Mouse (Mus musculus) liver, postnatal 0 days (tissue): ENCODE data around the gene Acly. TPM values are rescaled to one million over a fixed set of nuclear protein-coding genes. Genes with fewer than 3 reads are reported as not detected.
A peak's percentile ranks its signal among the peaks of the same experiment; 100 is the strongest.

Experiments
- ATAC-seq: fragments of 200-750 bp; cut with Nextera tagmentation; 2 replicates; pipeline ENCODE4 v1.8.0; 2017; ENCODE audit warnings: mild to moderate bottlenecking, moderate library complexity
- DNase-seq: peaks from one replicate; pipeline ENCODE4 v3.0.0-alpha.2; 2016
- H3K27ac ChIP-seq: fragments of 300-500 bp; sonication (generic); 2 replicates; pipeline ENCODE4 v1.5.1; 2014; ENCODE audit warnings: antibody characterized with exemption, moderate library complexity, mild to moderate bottlenecking, low read depth
- H3K27me3 ChIP-seq: fragments of 300-500 bp; sonication (generic); 2 replicates; pipeline ENCODE4 v1.6.1; 2014; ENCODE audit warnings: low read length, control low read depth, mixed read lengths; ENCODE audit not compliant: insufficient read depth
- H3K36me3 ChIP-seq: fragments of 300-500 bp; sonication (generic); replicated peaks from 2 replicates; pipeline ENCODE4 v1.6.1; 2014; ENCODE audit warnings: mild to moderate bottlenecking, control low read depth, low read length, moderate library complexity, mixed read lengths; ENCODE audit not compliant: insufficient read depth
- H3K4me1 ChIP-seq: fragments of 300-500 bp; sonication (generic); 2 replicates; pipeline ENCODE4 v1.6.1; 2014; ENCODE audit warnings: antibody characterized with exemption, mild to moderate bottlenecking, control low read depth; ENCODE audit not compliant: insufficient read depth
- H3K4me2 ChIP-seq: fragments of 300-500 bp; sonication (generic); 2 replicates; pipeline ENCODE4 v1.6.1; 2014; ENCODE audit warnings: low read depth, mild to moderate bottlenecking, low read length, moderate library complexity, mixed read lengths
- H3K4me3 ChIP-seq: fragments of 300-500 bp; sonication (generic); 2 replicates; pipeline ENCODE4 v1.5.1; 2014; ENCODE audit warnings: low read depth, low read length
- H3K9ac ChIP-seq: fragments of 300-500 bp; sonication (generic); replicated peaks from 2 replicates; pipeline ENCODE4 v1.6.1; 2014; ENCODE audit warnings: mild to moderate bottlenecking, moderate library complexity
- H3K9me3 ChIP-seq: fragments of 300-500 bp; sonication (generic); 2 replicates; pipeline ENCODE4 v1.6.1; 2016; ENCODE audit warnings: mild to moderate bottlenecking, control low read depth, low read length, mixed read lengths
- CTCF ChIP-seq: sonication (generic); IDR thresholded peaks from 2 replicates; pipeline ENCODE4 v1.5.1; 2016; ENCODE audit warnings: antibody characterized with exemption, low read depth
- EP300 ChIP-seq: IDR thresholded peaks from 2 replicates; pipeline ENCODE4 v1.6.1; 2016; ENCODE audit warnings: antibody characterized with exemption, low read depth, mild to moderate bottlenecking
- WGBS: fragments of 180-500 bp; shearing (Covaris S2); extraction: QIAGEN DNeasy Blood & Tissue Kit; methylation state at CpG from one replicate; pipeline ENCODE4 v1.1.7; 2014; ENCODE audit not compliant: insufficient replicate concordance; 5-methylcytosine and 5-hydroxymethylcytosine counted together
- polyA plus RNA-seq: library from polyadenylated mRNA; unstranded; fragments of >200 nt; fragmentation: Nextera tagmentation; extraction: Ambion mirVana; gene quantifications from 2 replicates; pipeline ENCODE4 v1.2.1, GENCODE M21; 2015

The Acly gene
- polyA plus RNA-seq, 1 experiment from 2014 or later = 29.8 TPM

- Histone ChIP-seq H3K4me3 (no peak overlapping the region), H3K9me3 (no peaks in the 10 kb centered on the region), H3K4me1 (no peaks in the 10 kb centered on the region), H3K27ac (no peak overlapping the region), H3K4me2 (no peak overlapping the region), H3K27me3 (no peaks in the 10 kb centered on the region), H3K9ac (no peak overlapping the region), H3K36me3 (peaks cover 74% of the 10 kb centered on the region)
- ATAC-seq (no peak), DNase-seq (no peak)
- WGBS = 87% methylated on average over 12 of the region's 12 CpGs
- TF ChIP-seq CTCF (no peak), EP300 (no peak)
These were observed 34.0 kb downstream of the Acly start for GRCm38 (mm10) chr11:100493771-100494170.

- no peak for TF ChIP-seq EP300
- peak; percentile 57 for TF ChIP-seq CTCF
- Histone ChIP-seq H3K27ac (no peak overlapping the region), H3K4me3 (no peak overlapping the region), H3K4me1 (no peaks in the 10 kb centered on the region), H3K9me3 (no peaks in the 10 kb centered on the region), H3K36me3 (peaks cover 62% of the 10 kb centered on the region), H3K27me3 (no peaks in the 10 kb centered on the region), H3K4me2 (no peak overlapping the region), H3K9ac (no peak overlapping the region)
- DNase-seq (no peak), ATAC-seq (no peak)
- WGBS = 80% methylated on average over 6 of the region's 6 CpGs
These were observed 36.8 kb downstream of the Acly start for GRCm38 (mm10) chr11:100490951-100491350.

GRCm38 (mm10) chr11:100485801-100486538 lies 41.8 kb downstream of the Acly start:
- 77% methylated on average over 8 of the region's 8 CpGs for WGBS
- no peak for DNase-seq
- no peaks in the 10 kb centered on the region for H3K4me1 ChIP-seq
- H3K9me3 ChIP-seq = no peaks in the 10 kb centered on the region
- H3K27me3 ChIP-seq = no peaks in the 10 kb centered on the region
- TF ChIP-seq CTCF (peak; percentile 73), EP300 (no peak)
- H3K9ac ChIP-seq = no peak overlapping the region
- H3K4me2 ChIP-seq = no peak overlapping the region
- ATAC-seq = no peak
- H3K4me3 ChIP-seq = no peak overlapping the region
- H3K27ac ChIP-seq = no peak overlapping the region
- H3K36me3 ChIP-seq = peaks cover 68% of the 10 kb centered on the region

GRCm38 (mm10) chr11:100484461-100484860 lies 43.3 kb downstream of the Acly start:
- peaks cover 69% of the 10 kb centered on the region for H3K36me3 ChIP-seq
- ATAC-seq (no peak), DNase-seq (no peak)
- H3K4me1 ChIP-seq = no peaks in the 10 kb centered on the region
- no peak overlapping the region for H3K4me2 ChIP-seq
- H3K27me3 ChIP-seq = no peaks in the 10 kb centered on the region
- 91% methylated on average over 3 of the region's 3 CpGs for WGBS
- no peak overlapping the region for H3K27ac ChIP-seq
- H3K9me3 ChIP-seq = no peaks in the 10 kb centered on the region
- TF ChIP-seq CTCF (no peak), EP300 (no peak)
- no peak overlapping the region for H3K4me3 ChIP-seq
- no peak overlapping the region for H3K9ac ChIP-seq

GRCm38 (mm10) chr11:100479152-100479551 lies 48.6 kb downstream of the Acly start:
- Histone ChIP-seq H3K36me3 (peaks cover 73% of the 10 kb centered on the region), H3K4me3 (no peak overlapping the region), H3K9ac (no peak overlapping the region), H3K4me1 (no peaks in the 10 kb centered on the region), H3K27me3 (no peaks in the 10 kb centered on the region), H3K9me3 (no peaks in the 10 kb centered on the region), H3K27ac (no peak overlapping the region), H3K4me2 (no peak overlapping the region)
- WGBS = 76% methylated on average over 7 of the region's 7 CpGs
- no peak for ATAC-seq
- no peak for DNase-seq
- TF ChIP-seq CTCF = no peak
- TF ChIP-seq EP300 = no peak

- Histone ChIP-seq H3K4me2 (no peak overlapping the region), H3K27me3 (no peaks in the 10 kb centered on the region), H3K9ac (no peak overlapping the region), H3K36me3 (peaks cover 45% of the 10 kb centered on the region), H3K9me3 (no peaks in the 10 kb centered on the region), H3K27ac (no peak overlapping the region), H3K4me3 (no peak overlapping the region), H3K4me1 (peaks cover 9% of the 10 kb centered on the region)
- ATAC-seq (no peak), DNase-seq (no peak)
- TF ChIP-seq EP300 (no peak), CTCF (no peak)
- 83% methylated on average over 5 of the region's 5 CpGs for WGBS
These were observed 51.5 kb downstream of the Acly start for GRCm38 (mm10) chr11:100476281-100476680.
